Mouse (Mus musculus): ENCODE data around the gene Gnptab. TPM values are rescaled to one million over a fixed set of nuclear protein-coding genes. Genes with fewer than 3 reads are reported as not detected.

Gene Gnptab
- polyA plus RNA-seq, 1 experiment from 2014 or later, result 9.6 TPM

- 70% methylated on average over 11 of the region's 11 CpGs for WGBS
- H3K27ac ChIP-seq (ENCODE audit: low read length), result peak overlapping the region; percentile 57
- ATAC-seq (replicated peaks; ENCODE audit: extremely low read depth, insufficient read depth, low FRiP score), result no peak
These were observed 41.2 kb downstream of the Gnptab start for GRCm38 (mm10) chr10:88420141-88420541.

GRCm38 (mm10) chr10:88420655-88421435, 41.9 kb downstream of the Gnptab start:
- WGBS, result 64% methylated on average over 19 of the region's 19 CpGs
- Histone ChIP-seq H3K36me3 (ENCODE audit: control insufficient read depth, insufficient read depth) (peaks cover 8% of the 10 kb centered on the region), H3K4me3 (ENCODE audit: low read length) (no peak overlapping the region), H3K4me2 (ENCODE audit: low read depth, low read length) (peak overlapping the region; percentile 5; the same call in 1 of the 2 replicates), H3K27ac (ENCODE audit: low read length) (peak overlapping the region; percentile 57), H3K27me3 (ENCODE audit: control insufficient read depth, insufficient read depth, low read length) (no peaks in the 10 kb centered on the region), H3K4me1 (ENCODE audit: control insufficient read depth, insufficient read depth, low read length) (no peaks in the 10 kb centered on the region), H3K9me3 (replicated peaks; ENCODE audit: control insufficient read depth, low read length) (no peaks in the 10 kb centered on the region), H3K9ac (ENCODE audit: low read length) (no peak overlapping the region)
- ATAC-seq (replicated peaks; ENCODE audit: extremely low read depth, insufficient read depth, low FRiP score), result peak; percentile 85

More at GRCm38 (mm10) chr10:88420141-88420541, 41.2 kb downstream of the Gnptab start:
- Histone ChIP-seq H3K4me1 (ENCODE audit: control insufficient read depth, insufficient read depth, low read length) (no peaks in the 10 kb centered on the region), H3K4me2 (ENCODE audit: low read depth, low read length) (no peak overlapping the region; the same call in 1 of the 2 replicates), H3K4me3 (ENCODE audit: low read length) (no peak overlapping the region), H3K27me3 (ENCODE audit: control insufficient read depth, insufficient read depth, low read length) (no peaks in the 10 kb centered on the region), H3K9ac (ENCODE audit: low read length) (no peak overlapping the region), H3K36me3 (ENCODE audit: control insufficient read depth, insufficient read depth) (peaks cover 15% of the 10 kb centered on the region), H3K9me3 (replicated peaks; ENCODE audit: control insufficient read depth, low read length) (no peaks in the 10 kb centered on the region)

GRCm38 (mm10) chr10:88426158-88426816, 47.4 kb downstream of the Gnptab start:
- 90% methylated on average over 2 of the region's 2 CpGs for WGBS
- Histone ChIP-seq H3K27me3 (ENCODE audit: control insufficient read depth, insufficient read depth, low read length) (no peaks in the 10 kb centered on the region), H3K9me3 (replicated peaks; ENCODE audit: control insufficient read depth, low read length) (no peaks in the 10 kb centered on the region), H3K27ac (ENCODE audit: low read length) (no peak overlapping the region), H3K4me3 (ENCODE audit: low read length) (no peak overlapping the region), H3K4me1 (ENCODE audit: control insufficient read depth, insufficient read depth, low read length) (no peaks in the 10 kb centered on the region), H3K4me2 (ENCODE audit: low read depth, low read length) (no peak overlapping the region), H3K9ac (ENCODE audit: low read length) (no peak overlapping the region), H3K36me3 (ENCODE audit: control insufficient read depth, insufficient read depth) (peaks cover 11% of the 10 kb centered on the region)
- ATAC-seq (replicated peaks; ENCODE audit: extremely low read depth, insufficient read depth, low FRiP score), result no peak

GRCm38 (mm10) chr10:88426896-88427295, 48.0 kb downstream of the Gnptab start:
- Histone ChIP-seq H3K9ac (ENCODE audit: low read length) (no peak overlapping the region), H3K36me3 (ENCODE audit: control insufficient read depth, insufficient read depth) (peaks cover 11% of the 10 kb centered on the region), H3K4me2 (ENCODE audit: low read depth, low read length) (no peak overlapping the region), H3K27ac (ENCODE audit: low read length) (no peak overlapping the region), H3K9me3 (replicated peaks; ENCODE audit: control insufficient read depth, low read length) (no peaks in the 10 kb centered on the region), H3K27me3 (ENCODE audit: control insufficient read depth, insufficient read depth, low read length) (no peaks in the 10 kb centered on the region), H3K4me3 (ENCODE audit: low read length) (no peak overlapping the region), H3K4me1 (ENCODE audit: control insufficient read depth, insufficient read depth, low read length) (no peaks in the 10 kb centered on the region)
- 53% methylated on average over 5 of the region's 5 CpGs for WGBS
- ATAC-seq (replicated peaks; ENCODE audit: extremely low read depth, insufficient read depth, low FRiP score), result no peak

GRCm38 (mm10) chr10:88427998-88428397, 49.1 kb downstream of the Gnptab start:
- peaks cover 11% of the 10 kb centered on the region for H3K36me3 ChIP-seq (ENCODE audit: control insufficient read depth, insufficient read depth)
- no peaks in the 10 kb centered on the region for H3K4me1 ChIP-seq (ENCODE audit: control insufficient read depth, insufficient read depth, low read length)
- WGBS, result 94% methylated on average over 6 of the region's 6 CpGs
- no peak overlapping the region for H3K4me3 ChIP-seq (ENCODE audit: low read length)
- H3K9ac ChIP-seq (ENCODE audit: low read length), result no peak overlapping the region
- no peak for ATAC-seq (replicated peaks; ENCODE audit: extremely low read depth, insufficient read depth, low FRiP score)
- no peaks in the 10 kb centered on the region for H3K9me3 ChIP-seq (replicated peaks; ENCODE audit: control insufficient read depth, low read length)
- H3K4me2 ChIP-seq (ENCODE audit: low read depth, low read length), result no peak overlapping the region
- H3K27me3 ChIP-seq (ENCODE audit: control insufficient read depth, insufficient read depth, low read length), result no peaks in the 10 kb centered on the region
- H3K27ac ChIP-seq (ENCODE audit: low read length), result no peak overlapping the region

- 0 out of 2 replicates have a peak, but pooled peaks cover 2% of the 10 kb centered on the region for H3K9me3 ChIP-seq (replicated peaks; ENCODE audit: control insufficient read depth, low read length)
- WGBS, result 82% methylated on average over 6 of the region's 6 CpGs
- H3K9ac ChIP-seq (ENCODE audit: low read length), result no peak overlapping the region
- no peaks in the 10 kb centered on the region for H3K4me1 ChIP-seq (ENCODE audit: control insufficient read depth, insufficient read depth, low read length)
- no peak overlapping the region for H3K4me3 ChIP-seq (ENCODE audit: low read length)
- H3K4me2 ChIP-seq (ENCODE audit: low read depth, low read length), result no peak overlapping the region
- peaks cover 27% of the 10 kb centered on the region for H3K36me3 ChIP-seq (ENCODE audit: control insufficient read depth, insufficient read depth)
- H3K27ac ChIP-seq (ENCODE audit: low read length), result no peak overlapping the region
- no peak for ATAC-seq (replicated peaks; ENCODE audit: extremely low read depth, insufficient read depth, low FRiP score)
- H3K27me3 ChIP-seq (ENCODE audit: control insufficient read depth, insufficient read depth, low read length), result no peaks in the 10 kb centered on the region
These were observed 62.3 kb downstream of the Gnptab start for GRCm38 (mm10) chr10:88441224-88441623.

GRCm38 (mm10) chr10:88451221-88451620, 72.3 kb downstream of the Gnptab start:
- Histone ChIP-seq H3K4me2 (ENCODE audit: low read depth, low read length) (no peak overlapping the region), H3K9ac (ENCODE audit: low read length) (no peak overlapping the region), H3K4me3 (ENCODE audit: low read length) (no peak overlapping the region), H3K27me3 (ENCODE audit: control insufficient read depth, insufficient read depth, low read length) (no peaks in the 10 kb centered on the region), H3K27ac (ENCODE audit: low read length) (no peak overlapping the region), H3K9me3 (replicated peaks; ENCODE audit: control insufficient read depth, low read length) (no peaks in the 10 kb centered on the region), H3K36me3 (ENCODE audit: control insufficient read depth, insufficient read depth) (no peaks in the 10 kb centered on the region; the same call in 1 of the 2 replicates), H3K4me1 (ENCODE audit: control insufficient read depth, insufficient read depth, low read length) (no peaks in the 10 kb centered on the region; the same call in 1 of the 2 replicates)
- no peak for ATAC-seq (replicated peaks; ENCODE audit: extremely low read depth, insufficient read depth, low FRiP score)
- WGBS, result 70% methylated on average over 2 of the region's 2 CpGs

GRCm38 (mm10) chr10:88451990-88452389, 73.1 kb downstream of the Gnptab start:
- Histone ChIP-seq H3K27ac (ENCODE audit: low read length) (no peak overlapping the region), H3K27me3 (ENCODE audit: control insufficient read depth, insufficient read depth, low read length) (no peaks in the 10 kb centered on the region), H3K9ac (ENCODE audit: low read length) (no peak overlapping the region), H3K36me3 (ENCODE audit: control insufficient read depth, insufficient read depth) (no peaks in the 10 kb centered on the region; the same call in 1 of the 2 replicates), H3K4me2 (ENCODE audit: low read depth, low read length) (no peak overlapping the region), H3K4me1 (ENCODE audit: control insufficient read depth, insufficient read depth, low read length) (no peaks in the 10 kb centered on the region; the same call in 1 of the 2 replicates), H3K9me3 (replicated peaks; ENCODE audit: control insufficient read depth, low read length) (no peaks in the 10 kb centered on the region), H3K4me3 (ENCODE audit: low read length) (no peak overlapping the region)
- 71% methylated on average over 6 of the region's 6 CpGs for WGBS
- ATAC-seq (replicated peaks; ENCODE audit: extremely low read depth, insufficient read depth, low FRiP score), result no peak

GRCm38 (mm10) chr10:88457816-88458215, 78.9 kb downstream of the Gnptab start:
- H3K9me3 ChIP-seq (replicated peaks; ENCODE audit: control insufficient read depth, low read length), result no peaks in the 10 kb centered on the region
- WGBS, result 35% methylated on average over 6 of the region's 6 CpGs
- no peak overlapping the region for H3K4me2 ChIP-seq (ENCODE audit: low read depth, low read length)
- H3K36me3 ChIP-seq (ENCODE audit: control insufficient read depth, insufficient read depth), result no peaks in the 10 kb centered on the region
- H3K27ac ChIP-seq (ENCODE audit: low read length), result no peak overlapping the region
- H3K4me1 ChIP-seq (ENCODE audit: control insufficient read depth, insufficient read depth, low read length), result no peaks in the 10 kb centered on the region
- H3K9ac ChIP-seq (ENCODE audit: low read length), result no peak overlapping the region
- H3K27me3 ChIP-seq (ENCODE audit: control insufficient read depth, insufficient read depth, low read length), result no peaks in the 10 kb centered on the region
- no peak for ATAC-seq (replicated peaks; ENCODE audit: extremely low read depth, insufficient read depth, low FRiP score)
- H3K4me3 ChIP-seq (ENCODE audit: low read length), result no peak overlapping the region

Data from heart, embryonic 16.5 days (tissue).